Mouse (Mus musculus) MEL (cell line): ENCODE results near the gene Add2. TPM values are rescaled to one million over a fixed set of nuclear protein-coding genes. Genes with fewer than 3 reads are reported as not detected.

Experiments
- DNase-seq: peaks from one replicate; pipeline ENCODE4 v3.0.0; 2011; ENCODE audit warnings: low read depth, low spot score
- H3K27ac ChIP-seq: 2 replicates; pipeline ENCODE4 v1.5.1; 2012; ENCODE audit warnings: low read depth, mild to moderate bottlenecking, control low read depth, low read length, moderate library complexity; ENCODE audit not compliant: control insufficient read depth
- H3K27me3 ChIP-seq, 2 experiments: fragments of 150-350 bp in 1 of 2; sonication (generic) in 1 of 2; 2 replicates each; pipeline ENCODE4 v1.6.1; 2012; ENCODE audit warnings: low read length in 2 of 2, mild to moderate bottlenecking in 2 of 2, improper control_type of control experiment in 1 of 2, moderate library complexity in 1 of 2; ENCODE audit not compliant: insufficient read depth in 2 of 2, control insufficient read depth in 1 of 2
- H3K36me3 ChIP-seq, 2 experiments: 2 replicates each; pipeline ENCODE4 v1.6.1; 2012 to 2014; ENCODE audit warnings: low read length in 2 of 2, improper control_type of control experiment in 1 of 2, inconsistent platforms in 1 of 2, mild to moderate bottlenecking in 1 of 2; ENCODE audit not compliant: insufficient read depth in 2 of 2, control insufficient read depth in 1 of 2
- H3K4me1 ChIP-seq, 2 experiments: fragments of 150-350 bp in 1 of 2; sonication (generic) in 1 of 2; 2 replicates each; pipeline ENCODE4 v1.6.1; 2012; ENCODE audit warnings: low read length in 2 of 2, improper control_type of control experiment in 1 of 2, mild to moderate bottlenecking in 1 of 2; ENCODE audit not compliant: insufficient read depth in 2 of 2, control insufficient read depth in 1 of 2
- H3K4me3 ChIP-seq, 2 experiments: fragments of 150-350 bp in 1 of 2; sonication (generic) in 1 of 2; 2 replicates each; pipeline ENCODE4 v1.5.1; 2012; ENCODE audit warnings: low read depth in 2 of 2, low read length in 2 of 2, mild to moderate bottlenecking in 2 of 2, moderate library complexity in 2 of 2, control low read depth in 1 of 2, improper control_type of control experiment in 1 of 2; ENCODE audit not compliant: control insufficient read depth in 1 of 2, insufficient read depth in 1 of 2
- H3K79me2 ChIP-seq: 2 replicates; pipeline ENCODE4 v1.6.1; 2012; ENCODE audit warnings: mild to moderate bottlenecking, low read length, moderate library complexity; ENCODE audit not compliant: control insufficient read depth, poor library complexity, insufficient read depth
- H3K9ac ChIP-seq: 2 replicates; pipeline ENCODE4 v1.6.1; 2012; ENCODE audit warnings: low read depth, mild to moderate bottlenecking, control low read depth, low read length, moderate library complexity; ENCODE audit not compliant: control insufficient read depth, poor library complexity, severe bottlenecking
- H3K9me3 ChIP-seq: fragments of 150-350 bp; sonication (generic); replicated peaks from 2 replicates; pipeline ENCODE4 v1.6.1; 2012; ENCODE audit warnings: mild to moderate bottlenecking, low read length, improper control_type of control experiment, moderate library complexity; ENCODE audit not compliant: insufficient read depth
- CHD1 ChIP-seq: IDR thresholded peaks from 2 replicates; pipeline ENCODE4 v1.6.1; 2012; ENCODE audit warnings: low read depth, mild to moderate bottlenecking, inconsistent platforms, low read length, improper control_type of control experiment
- CHD2 ChIP-seq: IDR thresholded peaks from 2 replicates; pipeline ENCODE4 v1.6.1; 2011; ENCODE audit warnings: low read length, improper control_type of control experiment
- CTCF ChIP-seq, 3 experiments: IDR thresholded peaks in 2 of 3; conservative IDR thresholded peaks in 1 of 3; 2 replicates each; pipeline ENCODE4 v1.5.1; 2011 to 2012; ENCODE audit warnings: low read length in 3 of 3, low read depth in 2 of 3, mild to moderate bottlenecking in 2 of 3, improper control_type of control experiment in 1 of 3, inconsistent platforms in 1 of 3, mixed read lengths in 1 of 3, moderate library complexity in 1 of 3; ENCODE audit not compliant: control insufficient read depth in 1 of 3, insufficient read depth in 1 of 3, poor library complexity in 1 of 3, severe bottlenecking in 1 of 3
- EP300 ChIP-seq, 2 experiments: IDR thresholded peaks; 2 replicates each; pipeline ENCODE4 v1.6.1; 2011; ENCODE audit warnings: improper control_type of control experiment in 2 of 2, low read length in 2 of 2, low read depth in 1 of 2, mild to moderate bottlenecking in 1 of 2
- GABPA ChIP-seq: IDR thresholded peaks from 2 replicates; pipeline ENCODE4 v1.6.1; 2012; ENCODE audit warnings: low read depth, mild to moderate bottlenecking, inconsistent platforms, low read length, improper control_type of control experiment, moderate library complexity
- HCFC1 ChIP-seq: IDR thresholded peaks from 2 replicates; pipeline ENCODE4 v1.6.1; 2012; ENCODE audit warnings: low read depth, mild to moderate bottlenecking, inconsistent platforms, low read length, improper control_type of control experiment, moderate library complexity
- JUND ChIP-seq: IDR thresholded peaks from 2 replicates; pipeline ENCODE4 v1.6.1; 2011; ENCODE audit warnings: low read depth, mild to moderate bottlenecking, improper control_type of control experiment, low read length
- KAT2A ChIP-seq: conservative IDR thresholded peaks from 2 replicates; pipeline ENCODE4 v1.6.1; 2012; ENCODE audit warnings: low read depth, low read length, improper control_type of control experiment, inconsistent platforms
- MAFK ChIP-seq: IDR thresholded peaks from 2 replicates; pipeline ENCODE4 v1.6.1; 2011; ENCODE audit warnings: low read depth, mild to moderate bottlenecking, low read length, improper control_type of control experiment, borderline replicate concordance
- MAZ ChIP-seq: IDR thresholded peaks from 2 replicates; pipeline ENCODE4 v1.6.1; 2012; ENCODE audit warnings: low read depth, mild to moderate bottlenecking, inconsistent platforms, low read length, improper control_type of control experiment
- MEF2A ChIP-seq: IDR thresholded peaks from 2 replicates; pipeline ENCODE4 v1.6.1; 2014; ENCODE audit warnings: low read depth, mild to moderate bottlenecking, inconsistent platforms, low read length, improper control_type of control experiment; ENCODE audit not compliant: poor library complexity, insufficient replicate concordance, severe bottlenecking; ENCODE audit errors: extremely low read depth
- MXI1 ChIP-seq: IDR thresholded peaks from 2 replicates; pipeline ENCODE4 v1.6.1; 2011; ENCODE audit warnings: mild to moderate bottlenecking, low read depth, low read length, improper control_type of control experiment
- MYB ChIP-seq: IDR thresholded peaks from 2 replicates; pipeline ENCODE4 v1.6.1; 2011; ENCODE audit warnings: mild to moderate bottlenecking, low read depth, low read length, improper control_type of control experiment
- MYC ChIP-seq: IDR thresholded peaks from 2 replicates; pipeline ENCODE4 v1.6.1; 2011; ENCODE audit warnings: low read depth, mild to moderate bottlenecking, low read length, improper control_type of control experiment, moderate library complexity
- POLR2A ChIP-seq, 2 experiments: IDR thresholded peaks; 2 replicates each; pipeline ENCODE4 v1.6.1; 2011 to 2012; ENCODE audit warnings: low read length in 2 of 2, mild to moderate bottlenecking in 2 of 2, control low read depth in 1 of 2, improper control_type of control experiment in 1 of 2, low read depth in 1 of 2, moderate library complexity in 1 of 2; ENCODE audit not compliant: control insufficient read depth in 1 of 2, insufficient read depth in 1 of 2, poor library complexity in 1 of 2
- RAD21 ChIP-seq: IDR thresholded peaks from 2 replicates; pipeline ENCODE4 v1.6.1; 2011; ENCODE audit warnings: mild to moderate bottlenecking, low read depth, low read length, improper control_type of control experiment
- TAL1 ChIP-seq: IDR thresholded peaks from 2 replicates; pipeline ENCODE4 v1.6.1; 2012; ENCODE audit warnings: mild to moderate bottlenecking, inconsistent platforms, low read length, moderate library complexity, mixed read lengths
- ZKSCAN1 ChIP-seq: IDR thresholded peaks from 2 replicates; pipeline ENCODE4 v1.6.1; 2012; ENCODE audit warnings: low read depth, mild to moderate bottlenecking, inconsistent platforms, low read length, improper control_type of control experiment, moderate library complexity
- polyA plus RNA-seq, 2 experiments: library from polyadenylated mRNA; stranded (reverse) in 1 of 2; unstranded in 1 of 2; fragments of >175 nt in 1 of 2; fragments of >200 nt in 1 of 2; gene quantifications; 2 replicates each; pipeline versions ENCODE4 v1.2.1 to v1.2.4; 2012; ENCODE audit warnings: low replicate concordance in 2 of 2, low read depth in 1 of 2; ENCODE audit not compliant: insufficient read length in 2 of 2, insufficient read depth in 1 of 2, missing spikeins in 1 of 2
- total RNA-seq: library from RNA; depleted of rRNA; stranded (reverse); fragments of 300-350 nt; gene quantifications from 2 replicates; pipeline ENCODE4 v1.2.3, GENCODE M21; 2012

Add2 gene
- total and polyA plus RNA-seq, 3 experiments: 85.0 to 191 (median 129) TPM

DNA sequence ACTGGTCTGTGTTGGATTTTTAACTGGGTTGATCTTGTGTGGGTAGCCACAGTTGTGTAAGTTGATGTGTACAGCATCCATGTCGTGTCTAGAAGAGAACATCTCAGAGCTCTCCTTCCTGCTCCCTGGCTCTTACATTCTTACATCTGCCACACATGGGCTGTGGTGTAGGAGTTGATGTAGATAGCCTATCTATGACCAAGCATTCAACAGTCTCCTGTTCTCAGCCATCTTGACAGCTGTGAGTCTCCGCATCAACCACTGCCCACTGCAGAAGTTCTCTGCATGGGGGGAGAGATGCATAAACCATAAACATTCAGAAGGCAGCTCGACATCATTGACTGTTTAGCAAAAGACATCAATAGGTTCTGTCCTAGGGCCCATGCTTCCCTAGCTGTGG lies 41.4 kb downstream of the Add2 start:
- no peak for TF ChIP-seq HCFC1
- no peak for TF ChIP-seq TAL1
- no peak for DNase-seq
- Histone ChIP-seq H3K9ac (no peak overlapping the region), H3K4me3 (no peak overlapping the region), H3K27ac (no peak overlapping the region), H3K79me2 (no peaks in the 10 kb centered on the region), H3K9me3 (no peaks in the 10 kb centered on the region), H3K4me1 (peaks cover 5 to 11% of the 10 kb centered on the region in 2 experiments), H3K27me3 (0 out of 4 replicates have a peak, but pooled peaks cover 0 to 2% of the 10 kb centered on the region in 2 experiments), H3K36me3 (peaks cover 0 to 7% of the 10 kb centered on the region in 2 experiments; a peak in 2 of 4 replicates)

DNA sequence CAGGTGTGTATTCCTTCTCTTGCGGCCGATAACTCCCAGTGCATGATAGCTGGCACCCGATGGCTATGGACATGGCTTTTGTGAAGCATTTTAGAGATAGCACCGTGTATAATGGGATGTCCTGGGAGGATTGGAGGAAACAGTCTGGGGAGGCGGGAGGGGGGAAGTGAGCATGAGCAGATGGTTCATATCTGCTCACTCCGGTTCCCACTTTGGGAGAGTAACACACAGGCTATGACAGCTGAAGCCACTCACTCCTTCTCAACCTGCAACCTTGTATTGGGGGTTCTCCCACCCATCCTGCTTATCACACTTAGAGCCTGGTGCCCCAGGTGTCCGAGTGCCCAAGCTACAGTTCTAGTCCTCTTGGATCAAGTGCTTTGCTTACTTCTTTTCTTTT lies 41.8 kb downstream of the Add2 start:
- peaks cover 0 to 10% of the 10 kb centered on the region in 2 experiments; a peak in 2 of 4 replicates for H3K36me3 ChIP-seq
- no peak for DNase-seq
- no peak overlapping the region for H3K4me3 ChIP-seq
- H3K9me3 ChIP-seq: no peaks in the 10 kb centered on the region
- H3K79me2 ChIP-seq: no peaks in the 10 kb centered on the region
- no peak overlapping the region for H3K9ac ChIP-seq
- H3K4me1 ChIP-seq: peaks cover 7 to 14% of the 10 kb centered on the region in 2 experiments
- TF ChIP-seq CTCF (IDR thresholded peaks at IDR 0.05 in 2 of 3, conservative IDR thresholded peaks at IDR 0.05 in 1 of 3; ENCODE audit: control insufficient read depth in 1 of 3, insufficient read depth in 1 of 3, low read depth in 2 of 3, low read length in 3 of 3, poor library complexity in 1 of 3, severe bottlenecking in 1 of 3): no peak
- no peak for TF ChIP-seq MAFK
- TF ChIP-seq JUND: no peak
- TF ChIP-seq KAT2A: no peak
- no peak for TF ChIP-seq MXI1
- TF ChIP-seq GABPA: no peak
- TF ChIP-seq TAL1: no peak
- no peak for TF ChIP-seq RAD21
- TF ChIP-seq MEF2A: no peak
- no peak for TF ChIP-seq ZKSCAN1
- TF ChIP-seq MYB: no peak
- TF ChIP-seq MYC: no peak
- no peak for TF ChIP-seq CHD1
- TF ChIP-seq CHD2: no peak
- TF ChIP-seq EP300 (IDR thresholded peaks at IDR 0.05; ENCODE audit: low read depth in 1 of 2, low read length in 2 of 2): no peak
- no peak for TF ChIP-seq POLR2A (IDR thresholded peaks at IDR 0.05; ENCODE audit: control insufficient read depth in 1 of 2, insufficient read depth in 1 of 2, low read depth in 1 of 2, low read length in 2 of 2, poor library complexity in 1 of 2)
- no peak for TF ChIP-seq HCFC1
- no peak for TF ChIP-seq MAZ
- no peak overlapping the region for H3K27ac ChIP-seq
- H3K27me3 ChIP-seq: 0 out of 4 replicates have a peak, but pooled peaks cover 0 to 2% of the 10 kb centered on the region in 2 experiments
